Mouse (Mus musculus): ENCODE data around the gene Stard13.

DNA sequence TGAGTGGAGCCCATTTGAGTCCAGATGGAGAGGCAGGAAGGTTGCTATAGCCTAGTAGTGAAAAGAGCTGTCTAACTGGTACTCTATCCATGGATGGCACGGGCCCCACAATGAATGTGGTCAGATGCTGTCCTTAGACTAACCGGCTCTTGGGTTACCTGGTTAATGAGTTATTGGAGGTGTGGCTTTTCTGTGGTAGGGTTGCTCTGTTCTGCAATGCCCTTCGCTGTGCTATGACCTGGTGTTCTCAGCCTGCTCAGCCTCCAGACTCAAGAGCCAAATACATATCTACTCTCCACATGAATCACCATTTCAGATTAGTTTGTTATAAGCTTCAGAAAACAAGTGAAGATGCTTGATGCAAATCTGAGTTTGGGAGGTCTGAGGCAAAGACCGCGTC is 190.7 kb downstream of the Stard13 start:
- TF ChIP-seq POLR2A (IDR thresholded peaks at IDR 0.05; ENCODE audit: borderline replicate concordance, low read depth, low read length) (no peak), CTCF (IDR thresholded peaks at IDR 0.05; ENCODE audit: low read depth, low read length) (no peak)
